ENCODE assay signal across 8 mouse cellular contexts in the genomic region with DNA sequence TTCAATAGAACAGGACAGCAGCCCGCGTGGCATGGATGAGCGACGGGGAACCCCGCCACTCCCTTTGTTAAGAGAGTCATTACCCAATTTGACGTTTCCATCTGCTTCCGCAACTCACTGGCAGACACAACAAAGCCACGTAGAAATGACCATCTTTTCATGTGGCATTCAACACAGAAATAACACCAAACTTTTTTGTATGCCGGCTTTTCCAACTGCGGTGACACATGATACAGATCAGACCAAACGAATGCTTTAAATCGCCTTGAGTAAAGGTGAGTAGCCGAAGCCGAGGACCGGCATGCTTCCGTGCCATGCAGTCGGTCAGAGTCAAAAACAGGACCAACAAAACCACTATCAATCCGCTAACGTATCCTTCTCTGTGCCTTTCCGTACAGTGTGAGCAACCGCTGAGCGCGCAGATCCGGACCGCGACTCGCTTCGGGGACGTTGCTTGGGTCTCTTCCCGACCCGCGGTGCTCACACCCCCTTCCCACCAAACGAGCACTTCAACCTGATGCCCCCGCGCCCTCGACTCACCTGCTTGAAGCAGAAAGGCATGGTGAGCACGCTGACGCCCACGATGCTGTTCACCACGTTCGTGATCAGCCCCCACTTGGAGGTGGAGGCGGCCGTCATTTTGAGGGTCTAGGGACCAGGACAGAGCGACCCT. TPM values are rescaled to one million over a fixed set of nuclear protein-coding genes. Genes with fewer than 3 reads are reported as not detected.
DNase-seq lines count a peak whose midpoint lies in the region; ATAC-seq and TF ChIP-seq lines count a peak whose summit lies in the region.

No protein-coding gene starts in this region.

- no peak for TF ChIP-seq EP300 in liver, postnatal 0 days (IDR thresholded peaks at IDR 0.05; ENCODE audit: low read depth)

- no peak for TF ChIP-seq CTCF in E14TG2a.4 (conservative IDR thresholded peaks at IDR 0.05; ENCODE audit: low read length)
- no peak for TF ChIP-seq CTCF in liver, postnatal 0 days (IDR thresholded peaks at IDR 0.05; ENCODE audit: low read depth)

- peak overlapping the region; percentile 81 for H3K4me3 ChIP-seq in heart, embryonic 10.5 days
- peak overlapping the region; percentile 98 for H3K4me3 ChIP-seq in E14TG2a.4 (replicated peaks; ENCODE audit: low read length)
- peak overlapping the region; percentile 96 for H3K4me3 ChIP-seq in embryonic facial prominence, embryonic 10.5 days
- peak overlapping the region; percentile 91 for H3K4me3 ChIP-seq in hindbrain, embryonic 11.5 days (ENCODE audit: low read depth, low read length)
- peak overlapping the region; percentile 99 for H3K4me3 ChIP-seq in liver, postnatal 0 days (ENCODE audit: low read depth, low read length)
- peak overlapping the region; percentile 73 for H3K4me3 ChIP-seq in neural tube, embryonic 11.5 days (ENCODE audit: low read depth, low read length)

- H3K27ac ChIP-seq in heart, embryonic 10.5 days = peak overlapping the region; percentile 91
- peak overlapping the region; percentile 87 for H3K27ac ChIP-seq in embryonic facial prominence, embryonic 10.5 days (replicated peaks)
- H3K27ac ChIP-seq in hindbrain, embryonic 11.5 days (ENCODE audit: low read depth, low read length) = peak overlapping the region; percentile 77
- peak overlapping the region; percentile 96 for H3K27ac ChIP-seq in liver, postnatal 0 days (ENCODE audit: low read depth)
- H3K27ac ChIP-seq in neural tube, embryonic 11.5 days (ENCODE audit: low read depth, low read length) = peak overlapping the region; percentile 28

- no peak for DNase-seq in heart, embryonic 10.5 days (ENCODE audit: low spot score)
- DNase-seq in heart, adult 8-10 months (ENCODE audit: low spot score) = no peak
- peak; percentile 45 for DNase-seq in embryonic facial prominence, embryonic 10.5 days (ENCODE audit: low spot score)
- peak; percentile 59 for DNase-seq in hindbrain, embryonic 11.5 days (ENCODE audit: low spot score)
- DNase-seq in liver, postnatal 0 days = peak; percentile 59
- DNase-seq in neural tube, embryonic 11.5 days (ENCODE audit: low spot score) = peak; percentile 54
- DNase-seq in urinary bladder, postnatal 10 days (ENCODE audit: low spot score) = no peak

- H3K36me3 ChIP-seq in heart, embryonic 10.5 days = peaks cover 13% of the 10 kb centered on the region
- H3K36me3 ChIP-seq in E14TG2a.4 (ENCODE audit: insufficient read depth, low read length) = peaks cover 21% of the 10 kb centered on the region
- peaks cover 19% of the 10 kb centered on the region; the same call in 1 of the 2 replicates for H3K36me3 ChIP-seq in embryonic facial prominence, embryonic 10.5 days (replicated peaks)
- no peaks in the 10 kb centered on the region for H3K36me3 ChIP-seq in hindbrain, embryonic 11.5 days (ENCODE audit: control insufficient read depth, insufficient read depth, low read length)
- H3K36me3 ChIP-seq in liver, postnatal 0 days (replicated peaks; ENCODE audit: insufficient read depth, low read length) = peaks cover 7% of the 10 kb centered on the region; the same call in 1 of the 2 replicates
- no peaks in the 10 kb centered on the region for H3K36me3 ChIP-seq in neural tube, embryonic 11.5 days (ENCODE audit: control insufficient read depth, insufficient read depth, low read length)

- peak overlapping the region; percentile 78 for H3K9ac ChIP-seq in hindbrain, embryonic 11.5 days (ENCODE audit: low read depth, low read length)
- peak overlapping the region; percentile 95 for H3K9ac ChIP-seq in liver, postnatal 0 days (replicated peaks)
- peak overlapping the region; percentile 85 for H3K9ac ChIP-seq in neural tube, embryonic 11.5 days (ENCODE audit: low read length)

- H3K27me3 ChIP-seq in heart, embryonic 10.5 days (ENCODE audit: insufficient read depth, poor library complexity, severe bottlenecking) = no peaks in the 10 kb centered on the region
- no peaks in the 10 kb centered on the region for H3K27me3 ChIP-seq in E14TG2a.4 (ENCODE audit: insufficient read depth, low read length)
- no peaks in the 10 kb centered on the region for H3K27me3 ChIP-seq in embryonic facial prominence, embryonic 10.5 days (replicated peaks; ENCODE audit: low read depth, poor library complexity, severe bottlenecking)
- no peaks in the 10 kb centered on the region for H3K27me3 ChIP-seq in hindbrain, embryonic 11.5 days (ENCODE audit: control insufficient read depth, insufficient read depth, low read length)
- no peaks in the 10 kb centered on the region for H3K27me3 ChIP-seq in liver, postnatal 0 days (ENCODE audit: insufficient read depth, low read length)
- no peaks in the 10 kb centered on the region for H3K27me3 ChIP-seq in neural tube, embryonic 11.5 days (ENCODE audit: control insufficient read depth, insufficient read depth, low read length)

- no peaks in the 10 kb centered on the region for H3K9me3 ChIP-seq in heart, embryonic 10.5 days
- peaks cover 3% of the 10 kb centered on the region; the same call in 1 of the 2 replicates for H3K9me3 ChIP-seq in E14TG2a.4 (ENCODE audit: low read length)
- H3K9me3 ChIP-seq in embryonic facial prominence, embryonic 10.5 days = 0 out of 2 replicates have a peak, but pooled peaks cover 2% of the 10 kb centered on the region
- H3K9me3 ChIP-seq in hindbrain, embryonic 11.5 days (ENCODE audit: control insufficient read depth, low read length) = no peaks in the 10 kb centered on the region
- H3K9me3 ChIP-seq in liver, postnatal 0 days (ENCODE audit: low read length) = no peaks in the 10 kb centered on the region
- H3K9me3 ChIP-seq in neural tube, embryonic 11.5 days (ENCODE audit: control insufficient read depth, low read length) = no peaks in the 10 kb centered on the region

- H3K4me1 ChIP-seq in heart, embryonic 10.5 days = peaks cover 43% of the 10 kb centered on the region
- H3K4me1 ChIP-seq in E14TG2a.4 (replicated peaks; ENCODE audit: low read depth, low read length) = peaks cover 58% of the 10 kb centered on the region
- peaks cover 35% of the 10 kb centered on the region for H3K4me1 ChIP-seq in embryonic facial prominence, embryonic 10.5 days
- peaks cover 6% of the 10 kb centered on the region for H3K4me1 ChIP-seq in hindbrain, embryonic 11.5 days (replicated peaks; ENCODE audit: control insufficient read depth, insufficient read depth, low read length)
- H3K4me1 ChIP-seq in liver, postnatal 0 days (ENCODE audit: insufficient read depth) = peaks cover 17% of the 10 kb centered on the region
- peaks cover 7% of the 10 kb centered on the region for H3K4me1 ChIP-seq in neural tube, embryonic 11.5 days (ENCODE audit: control insufficient read depth, insufficient read depth, low read length)

- ATAC-seq in hindbrain, embryonic 11.5 days (ENCODE audit: low FRiP score) = peak; percentile 55
- ATAC-seq in liver, postnatal 0 days = peak; percentile 29
- ATAC-seq in neural tube, embryonic 11.5 days (ENCODE audit: insufficient read depth, low FRiP score, low TSS enrichment) = no peak; the same call in none of the 2 replicates

- WGBS in heart, embryonic 10.5 days = under 1% methylated on average over 44 of the region's 44 CpGs
- under 1% methylated on average over 44 of the region's 44 CpGs for WGBS in embryonic facial prominence, embryonic 10.5 days
- under 1% methylated on average over 44 of the region's 44 CpGs for WGBS in hindbrain, embryonic 11.5 days
- WGBS in liver, postnatal 0 days (ENCODE audit: insufficient replicate concordance) = under 1% methylated on average over 44 of the region's 44 CpGs
- under 1% methylated on average over 44 of the region's 44 CpGs for WGBS in neural tube, embryonic 11.5 days

- peak overlapping the region; percentile 57 for H3K4me2 ChIP-seq in hindbrain, embryonic 11.5 days (replicated peaks; ENCODE audit: low read depth, low read length)
- H3K4me2 ChIP-seq in liver, postnatal 0 days (ENCODE audit: low read depth, low read length) = peak overlapping the region; percentile 88
- H3K4me2 ChIP-seq in neural tube, embryonic 11.5 days (ENCODE audit: low read depth) = peak overlapping the region; percentile 79

RNA-seq across cellular contexts. Expression of gene Slc38a10, which starts 0.6 kb away (rescaled TPM):
- polyA plus RNA-seq in heart, embryonic 10.5 days (2016; fragmentation: Nextera tagmentation; extraction: Ambion mirVana) = 99.0 and 123 TPM in 2 replicates
- total RNA-seq in heart, adult 8-10 months (2022) = 100 to 1,000 TPM in 1 of 4 experiments, 10 to 100 TPM in 3; 88.9 to 104 (median 91.6) TPM
- polyA plus RNA-seq in embryonic facial prominence, embryonic 10.5 days (2016; fragmentation: Nextera tagmentation; extraction: Ambion mirVana) = 99.0 and 103 TPM in 2 replicates
- 58.6 and 64.7 TPM in 2 replicates for polyA plus RNA-seq in hindbrain, embryonic 11.5 days (2014; fragmentation: Nextera tagmentation; extraction: Ambion mirVana)
- polyA plus RNA-seq in liver, postnatal 0 days (2015; fragmentation: Nextera tagmentation; extraction: Ambion mirVana) = 25.0 and 28.0 TPM in 2 replicates
- 74.2 and 79.1 TPM in 2 replicates for polyA plus RNA-seq in neural tube, embryonic 11.5 days (2014; fragmentation: Nextera tagmentation; extraction: Ambion mirVana)

RNA-seq across cellular contexts. Expression of gene Ndufaf8, which starts 51.8 kb away (rescaled TPM):
- polyA plus RNA-seq in heart, embryonic 10.5 days (2016; fragmentation: Nextera tagmentation; extraction: Ambion mirVana) = 92.2 and 106 TPM in 2 replicates
- total RNA-seq in heart, adult 8-10 months (2022) = 100 to 1,000 TPM in 1 of 4 experiments, 10 to 100 TPM in 3; 68.5 to 103 (median 82.8) TPM
- polyA plus RNA-seq in embryonic facial prominence, embryonic 10.5 days (2016; fragmentation: Nextera tagmentation; extraction: Ambion mirVana) = 82.0 and 87.7 TPM in 2 replicates
- 62.8 and 67.5 TPM in 2 replicates for polyA plus RNA-seq in hindbrain, embryonic 11.5 days (2014; fragmentation: Nextera tagmentation; extraction: Ambion mirVana)
- polyA plus RNA-seq in liver, postnatal 0 days (2015; fragmentation: Nextera tagmentation; extraction: Ambion mirVana) = 63.4 and 65.4 TPM in 2 replicates
- 65.7 and 70.7 TPM in 2 replicates for polyA plus RNA-seq in neural tube, embryonic 11.5 days (2014; fragmentation: Nextera tagmentation; extraction: Ambion mirVana)

RNA-seq across cellular contexts. Expression of gene Tepsin, which starts 52.0 kb away (rescaled TPM):
- polyA plus RNA-seq in heart, embryonic 10.5 days (2016; fragmentation: Nextera tagmentation; extraction: Ambion mirVana) = 21.2 and 23.2 TPM in 2 replicates
- total RNA-seq in heart, adult 8-10 months (2022) = 1 to 10 TPM; 4.8 to 7.0 (median 6.9) TPM
- polyA plus RNA-seq in embryonic facial prominence, embryonic 10.5 days (2016; fragmentation: Nextera tagmentation; extraction: Ambion mirVana) = 20.2 and 21.4 TPM in 2 replicates
- polyA plus RNA-seq in hindbrain, embryonic 11.5 days (2014; fragmentation: Nextera tagmentation; extraction: Ambion mirVana) = 16.9 and 17.6 TPM in 2 replicates
- 3.8 and 4.2 TPM in 2 replicates for polyA plus RNA-seq in liver, postnatal 0 days (2015; fragmentation: Nextera tagmentation; extraction: Ambion mirVana)
- polyA plus RNA-seq in neural tube, embryonic 11.5 days (2014; fragmentation: Nextera tagmentation; extraction: Ambion mirVana) = 16.9 and 18.8 TPM in 2 replicates

Comparison
In these comparisons a context has a peak if more than half of its experiments do, and no peak if none do; other contexts are left out.
1. DNase-seq: peak in embryonic facial prominence, embryonic 10.5 days (single experiment), hindbrain, embryonic 11.5 days (single experiment), liver, postnatal 0 days (single experiment) and neural tube, embryonic 11.5 days (single experiment); none in heart, embryonic 10.5 days (single experiment), heart, adult 8-10 months (single experiment) and urinary bladder, postnatal 10 days (single experiment).
2. H3K27ac ChIP-seq: peak in every context shown above with its lines; median percentile 96 in liver, postnatal 0 days; 91 in heart, embryonic 10.5 days; 87 in embryonic facial prominence, embryonic 10.5 days; 77 in hindbrain, embryonic 11.5 days; 28 in neural tube, embryonic 11.5 days.
3. Peak in every context shown above with its lines, with median percentiles within 50 percentile points of each other: H3K4me3 ChIP-seq, H3K4me2 ChIP-seq and H3K9ac ChIP-seq.